Mouse (Mus musculus) lung, adult 2 months (tissue): ENCODE measurements around the gene Myef2. TPM values are rescaled to one million over a fixed set of nuclear protein-coding genes. Genes with fewer than 3 reads are reported as not detected.

Source experiments
- DNase-seq: peaks from one replicate; pipeline ENCODE4 v3.0.0; 2022
- H3K4me1 ChIP-seq: fragments of 200-500 bp; 2 replicates; pipeline ENCODE4 v1.6.1; 2011; ENCODE audit warnings: low read length; ENCODE audit not compliant: control insufficient read depth, insufficient read depth
- H3K4me3 ChIP-seq: fragments of 200-500 bp; replicated peaks from 2 replicates; pipeline ENCODE3; 2011; ENCODE audit warnings: low read depth, mild to moderate bottlenecking, control low read depth, low read length; ENCODE audit errors: extremely low read depth
- CTCF ChIP-seq: fragments of 200-500 bp; IDR thresholded peaks from 2 replicates; pipeline ENCODE4 v1.5.1; 2011; ENCODE audit warnings: mild to moderate bottlenecking, low read length, control low read depth; ENCODE audit not compliant: insufficient read depth
- POLR2A ChIP-seq: fragments of 200-500 bp; IDR thresholded peaks from 2 replicates; pipeline ENCODE4 v1.6.1; 2011; ENCODE audit warnings: low read depth, mild to moderate bottlenecking, control low read depth, low read length, borderline replicate concordance; ENCODE audit errors: extremely low read depth
- WGBS: fragments of 180-500 bp; shearing (Covaris S2); methylation state at CpG from one replicate; pipeline ENCODE4 v1.1.7; 2018; 5-methylcytosine and 5-hydroxymethylcytosine counted together
- polyA plus RNA-seq: library from polyadenylated mRNA; depleted of rRNA; stranded (reverse); fragments of >200 nt; gene quantifications from 2 replicates; pipeline ENCODE4 v1.2.3, GENCODE M21; 2012; rRNA removed

Gene Myef2
- polyA plus RNA-seq, 1 experiment: 8.7 TPM

- whole genome bisulfite sequencing: 63% methylated on average over 3 of the region's 3 CpGs
- TF ChIP-seq CTCF (no peak), POLR2A (no peak)
- H3K4me3 ChIP-seq: no peak overlapping the region
- no peaks in the 10 kb centered on the region for H3K4me1 ChIP-seq
- no peak for DNase-seq
Observed at GRCm38 (mm10) chr2:125073056-125073780, 50.2 kb downstream of the Myef2 start.

GRCm38 (mm10) chr2:125068696-125069095 is 54.8 kb downstream of the Myef2 start:
- no peak for TF ChIP-seq POLR2A

GRCm38 (mm10) chr2:125067894-125068293 is 55.6 kb downstream of the Myef2 start, which contains the start of gene Slc24a5:
Gene Slc24a5, plus strand, starts transcription at chr2:125068124.
- no peak for DNase-seq
- WGBS: 44% methylated on average over 10 of the region's 10 CpGs
- H3K4me3 ChIP-seq: no peak within 1 kb of the TSS
- no peak for TF ChIP-seq POLR2A
- no peak for TF ChIP-seq CTCF
- no peaks in the 10 kb centered on the region; the same call in 1 of the 2 replicates for H3K4me1 ChIP-seq

More at GRCm38 (mm10) chr2:125068696-125069095, 54.8 kb downstream of the Myef2 start:
- WGBS: 89% methylated on average over 12 of the region's 12 CpGs
- Histone ChIP-seq H3K4me1 (no peaks in the 10 kb centered on the region; the same call in 1 of the 2 replicates), H3K4me3 (no peak overlapping the region)
- no peak for DNase-seq

GRCm38 (mm10) chr2:125067373-125067772 is 56.1 kb downstream of the Myef2 start:
- WGBS: 83% methylated on average over 7 of the region's 7 CpGs

GRCm38 (mm10) chr2:125062944-125063343 is 60.5 kb downstream of the Myef2 start:
- H3K4me3 ChIP-seq: no peak overlapping the region
- no peaks in the 10 kb centered on the region for H3K4me1 ChIP-seq
- DNase-seq: no peak
- TF ChIP-seq CTCF (no peak), POLR2A (no peak)
- 63% methylated on average over 4 of the region's 4 CpGs for WGBS

More at GRCm38 (mm10) chr2:125067373-125067772, 56.1 kb downstream of the Myef2 start:
- DNase-seq: no peak
- TF ChIP-seq CTCF (no peak), POLR2A (no peak)
- Histone ChIP-seq H3K4me1 (no peaks in the 10 kb centered on the region; the same call in 1 of the 2 replicates), H3K4me3 (no peak overlapping the region)

- TF ChIP-seq CTCF: no peak
- no peak for TF ChIP-seq POLR2A
- 89% methylated on average over 7 of the region's 7 CpGs for WGBS
- Histone ChIP-seq H3K4me1 (no peaks in the 10 kb centered on the region), H3K4me3 (no peak overlapping the region)
- DNase-seq: no peak
Observed at GRCm38 (mm10) chr2:125061451-125061850, 62.0 kb downstream of the Myef2 start.

GRCm38 (mm10) chr2:125057250-125057815 is 66.1 kb downstream of the Myef2 start:
- Histone ChIP-seq H3K4me1 (no peaks in the 10 kb centered on the region), H3K4me3 (no peak overlapping the region)
- 26% methylated on average over 7 of the region's 7 CpGs for WGBS
- TF ChIP-seq POLR2A (no peak), CTCF (peak; percentile 38; the same call in 1 of the 2 replicates)
- no peak for DNase-seq

- H3K4me1 ChIP-seq: no peaks in the 10 kb centered on the region
- no peak for TF ChIP-seq CTCF
- TF ChIP-seq POLR2A: no peak
- 80% methylated on average over 7 of the region's 7 CpGs for WGBS
- no peak overlapping the region for H3K4me3 ChIP-seq
- DNase-seq: no peak
Observed at GRCm38 (mm10) chr2:125055316-125055903, 68.1 kb downstream of the Myef2 start.

Other genes with a start within 250 kb of the Myef2 start
- gene Slc24a5, start 55.5 kb downstream of the Myef2 start, polyA plus RNA-seq: 0.07 TPM in 1 of 2 replicates, not detected in the other
- gene Ctxn2, start 13.0 kb upstream of the Myef2 start, polyA plus RNA-seq: not detected in 2 replicates
- 0.05 TPM in 1 of 2 replicates, not detected in the other for gene Slc12a1, start 28.8 kb upstream of the Myef2 start, polyA plus RNA-seq
- gene Dut, start 123.5 kb upstream of the Myef2 start, polyA plus RNA-seq: 15.1 and 21.2 TPM in 2 replicates